Mouse (Mus musculus): ENCODE data around the gene Fastk. TPM values are rescaled to one million over a fixed set of nuclear protein-coding genes. Genes with fewer than 3 reads are reported as not detected.

The Fastk gene
- total RNA-seq, 2 experiments from 2014 or later, result 169 to 176 TPM

DNA sequence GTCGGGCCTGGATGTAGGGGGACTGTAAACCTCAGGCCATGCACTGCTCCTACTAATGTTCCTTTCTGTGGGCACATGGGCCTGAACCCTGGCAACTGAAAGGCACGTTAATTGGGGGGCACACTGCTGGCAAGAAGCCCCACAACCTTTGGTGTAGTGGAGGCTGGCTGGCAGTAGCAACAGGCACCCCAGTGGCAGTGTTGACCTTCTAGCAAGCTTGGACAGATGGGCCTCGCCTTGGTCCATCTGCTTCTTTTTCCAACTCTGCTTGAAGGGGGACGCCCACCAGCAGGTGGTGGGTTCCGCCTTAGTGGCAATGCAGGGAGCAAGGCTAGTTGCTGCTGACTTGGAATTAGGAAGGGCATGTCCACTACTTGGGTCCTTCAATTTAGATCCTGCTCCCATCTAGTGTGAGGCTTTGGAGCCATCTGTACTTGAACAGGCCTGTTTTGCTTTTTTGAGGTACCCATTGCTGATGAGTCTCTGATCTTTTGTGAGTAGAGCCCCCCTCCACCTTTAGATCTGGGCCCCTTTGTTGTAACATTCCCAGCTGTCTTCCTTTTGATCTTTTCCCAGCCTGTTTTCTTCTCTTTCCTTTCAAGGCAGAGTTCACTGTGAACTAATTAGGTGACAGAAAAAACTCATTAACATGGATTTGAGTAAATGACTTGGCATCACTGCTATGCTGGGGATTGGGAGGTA, 8.3 kb upstream of the Fastk start:
- DNase-seq, result no peak

DNA sequence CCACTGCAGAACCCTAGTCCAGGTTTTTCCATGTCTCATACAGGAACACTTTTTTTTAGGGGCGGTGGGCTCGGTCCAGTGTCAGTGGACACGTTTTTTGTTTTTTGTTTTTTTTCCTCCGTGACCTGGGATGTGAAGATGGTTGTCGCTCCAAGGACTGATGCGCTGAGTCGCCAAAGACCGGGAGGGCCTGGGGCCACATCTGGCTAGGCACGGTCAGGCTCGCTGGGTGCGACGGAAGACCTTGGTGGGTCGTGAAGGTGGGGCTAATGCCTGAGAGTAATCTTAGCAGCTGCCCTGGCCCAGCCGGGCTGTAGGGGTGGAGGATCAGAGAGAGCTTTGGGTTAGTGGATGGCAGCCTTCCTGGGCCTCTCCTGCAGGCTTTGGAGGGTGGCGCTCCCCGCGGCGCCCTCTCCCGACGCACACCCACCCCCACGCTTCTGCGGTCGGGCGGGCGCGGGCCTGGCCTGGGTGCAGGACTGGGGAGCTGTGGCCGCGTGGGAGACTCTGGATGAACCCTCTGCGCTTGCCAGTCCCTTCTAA, 7.7 kb upstream of the Fastk start:
- peak; percentile 38 for DNase-seq

DNA sequence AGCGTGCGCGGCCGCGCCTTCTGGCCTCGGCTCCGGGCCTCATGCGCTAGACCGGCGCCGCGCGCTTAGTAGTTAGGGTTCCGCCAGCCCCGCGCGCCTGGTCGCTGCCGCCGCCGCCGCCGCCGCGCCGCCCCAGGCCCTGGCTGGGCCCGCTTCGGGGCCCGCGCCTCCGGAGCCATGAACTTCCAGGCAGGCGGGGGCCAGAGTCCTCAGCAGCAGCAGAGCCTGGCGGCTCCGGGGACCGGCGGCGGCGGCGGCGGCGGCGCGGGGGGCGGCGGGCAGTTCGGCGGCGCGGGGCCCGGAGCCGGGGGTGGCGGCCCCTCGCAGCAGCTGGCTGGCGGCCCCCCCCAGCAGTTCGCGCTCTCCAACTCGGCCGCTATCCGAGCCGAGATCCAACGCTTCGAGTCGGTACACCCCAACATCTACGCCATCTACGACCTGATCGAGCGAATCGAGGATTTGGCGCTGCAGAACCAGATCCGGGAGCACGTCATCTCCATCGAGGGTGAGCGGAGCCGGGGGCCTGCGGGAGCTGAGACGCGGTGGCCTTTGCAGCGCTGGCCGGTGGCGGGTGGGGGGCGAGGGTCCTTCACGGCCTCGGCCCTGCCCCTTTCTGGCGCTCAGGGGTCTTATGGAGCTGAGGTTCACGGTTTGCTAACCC, 7.1 kb upstream of the Fastk start, which contains the start of gene Agap3:
Agap3 (plus strand) TSS at position 148 of the 661 bp plus-strand sequence.
- no peak for DNase-seq

DNA sequence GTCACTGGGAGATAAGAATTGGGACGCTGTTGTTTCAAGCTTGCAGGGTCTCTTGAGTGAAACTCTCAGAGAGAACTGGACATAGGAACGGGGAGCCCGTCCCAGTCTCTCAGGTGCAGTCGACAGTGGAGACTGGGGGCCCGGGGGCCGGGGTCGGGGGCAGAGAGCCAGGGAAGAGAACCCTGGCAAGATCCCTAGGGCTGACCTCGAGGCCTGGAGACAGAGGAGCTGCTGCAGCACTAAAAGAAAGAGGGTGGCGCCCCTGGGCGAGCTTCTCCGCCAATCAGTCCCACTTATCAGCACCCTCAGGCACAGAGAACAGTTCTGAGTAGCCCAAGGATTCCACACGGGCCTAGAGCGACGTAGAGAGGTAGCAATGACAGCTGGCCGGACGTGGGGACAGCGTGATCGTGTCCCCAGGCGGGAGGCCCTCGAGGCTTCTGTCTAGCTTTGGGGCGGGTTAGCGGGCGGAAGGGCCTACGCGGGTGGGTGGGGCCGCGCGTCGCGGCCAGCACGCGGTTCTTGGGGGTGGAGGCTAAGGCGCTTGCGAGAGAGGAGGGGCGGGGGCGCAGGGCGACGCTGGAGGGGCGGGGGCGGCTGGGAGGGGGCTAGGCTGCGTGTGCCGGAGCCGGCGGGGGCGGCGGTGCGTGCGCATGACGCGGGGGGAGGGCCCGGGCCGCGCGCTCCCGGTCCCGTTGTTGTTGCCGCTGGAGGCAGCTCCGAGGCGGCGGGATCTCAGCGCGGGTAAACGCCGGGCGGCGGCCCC, 6.4 kb upstream of the Fastk start:
- DNase-seq, result peak; percentile 91

DNA sequence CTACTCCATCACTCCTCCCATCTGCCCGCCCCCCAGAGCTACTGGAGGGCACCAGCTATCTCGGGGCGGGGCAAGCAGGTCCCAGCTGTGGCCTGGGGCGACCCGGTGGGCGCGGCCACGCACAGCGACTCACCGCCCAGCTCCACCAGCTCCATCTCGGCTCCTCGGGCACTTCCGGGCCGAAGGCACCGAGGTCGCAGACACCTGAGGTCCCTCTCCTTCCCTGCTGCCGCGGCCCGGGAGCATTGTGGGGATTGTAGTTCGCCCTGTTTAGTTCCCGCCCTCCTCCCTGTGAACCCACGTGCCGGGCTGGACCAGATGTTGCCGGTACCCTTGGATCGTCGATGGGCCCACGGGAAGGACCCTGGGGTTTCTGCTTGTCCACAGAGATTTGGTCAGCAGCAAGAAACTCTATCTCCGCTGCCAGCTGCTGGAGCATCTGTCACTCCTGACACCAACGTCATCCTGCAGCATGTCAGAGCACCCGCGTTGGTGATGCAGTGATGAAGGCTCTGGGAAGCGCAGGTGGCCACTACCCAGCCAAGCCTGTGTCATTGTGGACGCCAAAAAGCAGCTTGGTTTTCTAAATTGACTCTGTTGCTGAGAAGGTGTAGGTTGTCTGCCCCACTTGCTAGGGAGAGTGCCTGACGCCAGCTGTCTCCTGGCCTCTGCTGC, 2.7 kb upstream of the Fastk start, which contains the start of gene Tmub1:
Tmub1 (minus strand) TSS at position 231 of the 675 bp plus-strand sequence.
- DNase-seq, result peak; percentile 84

DNA sequence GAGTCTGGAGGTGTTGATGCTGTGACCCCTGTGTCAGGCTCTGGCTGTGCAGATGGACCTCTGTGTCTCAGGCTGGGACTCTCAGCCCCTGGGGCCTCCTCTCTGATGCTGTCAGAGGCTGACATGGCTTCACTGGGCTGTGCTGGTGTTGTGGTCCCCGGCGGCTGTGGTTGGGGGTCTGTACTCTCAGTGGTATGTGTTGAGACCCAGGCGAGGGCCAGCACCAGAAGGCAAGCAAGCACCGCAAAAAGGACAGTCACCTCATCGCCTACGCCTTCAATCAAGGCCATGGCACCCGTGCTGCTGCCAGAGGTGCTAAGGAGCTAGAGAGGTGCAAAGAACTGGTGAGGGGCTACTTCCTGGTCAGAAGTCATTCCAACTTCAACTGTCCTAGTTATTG, 1.5 kb upstream of the Fastk start:
- DNase-seq, result no peak

DNA sequence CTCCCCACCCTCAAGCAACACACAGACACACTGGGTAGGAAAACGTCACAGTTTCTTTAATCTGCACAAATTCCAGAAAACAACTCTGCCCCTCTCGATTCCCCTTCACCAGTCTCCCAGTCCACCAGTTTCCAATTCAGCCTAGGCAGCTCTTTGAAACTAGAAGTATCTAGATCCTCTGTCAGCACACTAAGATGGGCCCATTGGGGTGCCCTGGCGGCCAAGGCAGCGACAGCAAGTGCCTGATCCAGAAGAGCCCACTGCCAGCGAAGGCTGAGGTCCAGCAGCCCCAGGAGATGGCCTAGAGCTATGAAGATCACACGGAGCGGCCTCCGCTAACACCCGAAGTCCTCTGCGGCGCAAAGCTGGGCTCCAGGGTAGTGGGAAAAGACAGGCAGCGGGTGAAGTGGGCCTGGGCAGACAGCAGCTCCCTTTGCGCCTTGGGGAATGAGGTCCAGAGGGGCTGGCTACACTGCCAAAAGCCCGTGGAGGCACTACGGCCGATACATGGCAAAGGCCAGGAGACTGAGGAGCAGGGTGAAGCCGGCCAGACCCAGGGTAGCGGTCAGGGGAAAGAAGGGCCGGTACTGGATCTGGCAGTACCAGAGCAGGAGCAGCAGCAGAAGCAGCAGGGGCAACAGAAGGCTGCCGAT, 467 bp upstream of the Fastk start:
- DNase-seq, result no peak

DNA sequence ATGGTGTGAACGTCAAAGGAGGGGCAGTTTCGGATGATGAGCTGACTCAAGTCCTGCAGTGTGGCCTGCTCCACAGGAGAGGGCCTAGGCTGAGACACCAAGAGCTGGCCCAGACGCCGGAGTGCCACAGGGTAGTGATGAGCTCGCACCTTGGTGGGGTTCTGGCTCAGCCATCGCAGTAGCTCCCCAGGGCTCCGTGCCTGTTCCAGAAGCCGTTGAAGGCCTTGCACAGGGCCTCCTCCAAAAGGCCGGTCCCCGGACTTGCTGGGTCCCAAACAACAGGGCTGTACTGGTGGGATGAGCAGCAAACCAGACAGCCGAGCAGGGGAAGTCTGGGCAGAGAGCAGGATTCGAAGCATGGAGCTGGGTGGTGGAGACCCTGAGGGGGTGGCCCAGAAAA, 1.2 kb downstream of the Fastk start:
- DNase-seq, result no peak

DNA sequence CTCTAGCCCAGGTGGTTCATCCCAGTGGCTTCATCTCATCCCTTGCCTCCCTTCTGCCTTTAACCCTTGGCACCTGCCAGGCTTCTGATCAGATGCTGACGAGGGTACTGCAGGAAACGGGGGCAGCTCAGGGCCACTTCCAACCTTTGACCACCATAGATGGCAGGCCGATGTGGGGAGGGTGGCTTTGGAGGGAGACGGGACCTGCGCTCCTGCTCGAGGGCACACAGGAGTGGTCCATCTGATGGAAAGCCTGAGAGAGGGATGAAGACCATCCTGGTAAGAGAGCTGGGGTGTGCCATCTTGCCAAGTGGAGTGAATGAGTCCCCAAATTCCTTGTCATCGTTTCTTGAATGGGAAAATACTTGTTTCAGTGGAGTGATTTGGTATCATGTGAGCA, 1.9 kb downstream of the Fastk start:
- DNase-seq, result no peak

DNA sequence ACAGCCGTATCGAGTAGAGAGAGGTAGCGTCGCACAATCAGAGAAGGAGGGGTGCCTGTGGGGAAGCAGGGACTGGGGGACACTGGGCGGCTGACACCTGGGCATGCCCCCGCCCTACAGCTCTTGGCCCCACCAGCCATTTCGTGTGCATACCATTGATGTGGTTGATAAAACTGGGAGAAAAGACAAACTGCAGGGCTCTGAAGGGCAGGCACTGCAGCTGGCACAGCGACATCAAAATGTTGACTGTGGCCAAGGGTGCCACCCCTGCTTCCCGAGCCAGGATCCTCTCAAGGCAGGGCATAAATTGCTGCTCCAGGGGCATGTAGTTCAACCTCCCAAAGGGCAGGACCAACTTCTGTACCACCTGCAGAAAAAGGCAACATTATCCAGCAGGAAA, 3.1 kb downstream of the Fastk start:
- no peak for DNase-seq

DNA sequence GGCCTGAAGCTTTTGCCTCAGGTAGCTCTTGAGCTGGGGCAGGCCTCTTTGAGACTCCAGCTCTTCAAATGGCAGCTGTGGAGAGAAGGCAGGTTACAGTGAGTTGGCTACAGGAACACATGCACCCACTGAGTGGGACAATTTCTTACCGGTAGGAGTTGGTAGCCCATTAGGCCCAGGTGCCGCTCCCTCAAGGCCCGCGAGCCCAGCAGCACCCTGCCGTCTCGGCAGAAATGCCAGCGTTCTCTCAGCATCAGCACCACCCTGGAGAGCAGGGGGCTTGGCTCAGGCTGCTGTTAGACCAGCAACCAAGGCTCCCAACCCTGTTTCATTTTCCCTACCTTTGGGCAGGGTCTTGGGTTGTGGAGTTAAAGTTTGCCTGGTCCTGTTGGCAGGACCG, 3.9 kb downstream of the Fastk start:
- no peak for DNase-seq

DNA sequence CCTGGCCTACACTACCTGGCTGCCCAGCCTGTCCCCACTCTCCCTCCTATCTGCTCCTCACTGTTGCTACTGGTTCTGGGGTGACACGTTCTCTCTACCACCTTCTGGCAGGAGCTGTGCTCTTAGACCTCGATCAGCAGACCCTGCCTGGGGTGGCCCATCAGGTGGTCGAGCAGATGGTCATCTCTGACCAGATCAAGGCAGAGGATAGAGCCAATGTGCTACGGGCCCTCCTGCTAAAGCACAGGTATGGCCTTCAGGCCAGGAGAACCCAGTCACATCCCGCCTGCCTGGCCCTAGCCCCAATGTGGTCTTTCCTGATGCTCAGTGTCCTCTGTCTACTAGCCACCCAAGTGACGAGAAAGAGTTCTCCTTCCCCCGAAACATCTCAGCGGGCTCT, 11.1 kb downstream of the Fastk start:
- no peak for DNase-seq

DNA sequence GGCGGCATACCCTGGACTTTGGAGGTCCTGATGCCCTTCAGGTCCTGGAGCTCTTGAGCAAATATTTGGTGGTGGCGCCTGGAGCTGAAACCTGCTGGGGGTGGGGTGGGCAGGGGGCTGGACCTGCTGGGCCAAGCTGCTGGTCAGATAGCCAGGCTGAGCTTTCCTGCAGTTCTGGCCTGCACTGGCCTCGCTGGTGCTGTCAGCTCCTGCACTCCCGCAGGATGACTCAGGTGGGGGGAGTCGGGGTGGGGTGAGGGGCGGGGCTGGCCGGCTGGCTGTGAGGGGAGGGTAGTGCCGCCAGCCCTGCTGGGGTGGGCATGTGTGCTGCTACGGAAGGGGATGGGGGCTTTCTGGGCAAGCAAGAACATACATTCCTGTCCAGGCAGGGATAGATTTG, 16.5 kb downstream of the Fastk start:
- no peak for DNase-seq

DNA sequence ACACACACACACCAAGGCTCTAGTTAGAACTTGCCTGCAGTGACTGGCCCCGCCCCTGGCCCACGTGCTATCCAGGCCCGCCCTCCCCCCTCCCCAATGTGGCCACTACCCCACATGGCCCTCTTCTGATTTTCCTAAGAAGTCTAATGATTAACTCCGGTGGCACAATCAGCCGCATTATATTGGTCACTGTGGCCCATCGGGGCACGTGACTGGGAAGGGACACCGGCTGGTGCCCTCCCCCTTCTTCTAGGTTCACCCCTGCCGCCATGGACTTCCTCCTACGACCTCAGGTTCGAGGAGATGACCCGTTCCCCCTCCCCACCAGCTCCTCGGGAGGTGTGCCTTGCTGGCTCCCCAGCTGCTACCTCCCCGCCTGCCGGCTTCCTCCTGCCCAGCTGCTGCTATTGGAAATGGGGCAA, 17.1 kb downstream of the Fastk start:
- DNase-seq, result no peak

DNA sequence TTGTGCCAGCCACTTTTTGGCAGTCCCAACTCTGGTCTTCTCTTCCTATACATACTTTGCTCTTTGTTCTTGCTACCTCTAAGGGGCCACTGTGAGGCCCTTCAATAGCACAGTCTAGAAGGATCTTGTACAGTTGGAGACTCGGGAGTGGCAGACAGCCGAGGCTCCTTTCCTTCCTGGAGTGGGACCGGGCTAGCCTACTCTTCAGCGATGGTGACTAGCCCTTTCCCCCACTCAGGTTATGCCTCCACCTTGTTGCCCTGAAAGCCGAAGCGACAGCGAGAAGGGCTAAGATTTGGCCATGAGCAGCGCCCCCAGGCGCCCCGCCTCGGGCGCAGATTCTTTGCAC, 17.8 kb downstream of the Fastk start:
- no peak for DNase-seq

DNA sequence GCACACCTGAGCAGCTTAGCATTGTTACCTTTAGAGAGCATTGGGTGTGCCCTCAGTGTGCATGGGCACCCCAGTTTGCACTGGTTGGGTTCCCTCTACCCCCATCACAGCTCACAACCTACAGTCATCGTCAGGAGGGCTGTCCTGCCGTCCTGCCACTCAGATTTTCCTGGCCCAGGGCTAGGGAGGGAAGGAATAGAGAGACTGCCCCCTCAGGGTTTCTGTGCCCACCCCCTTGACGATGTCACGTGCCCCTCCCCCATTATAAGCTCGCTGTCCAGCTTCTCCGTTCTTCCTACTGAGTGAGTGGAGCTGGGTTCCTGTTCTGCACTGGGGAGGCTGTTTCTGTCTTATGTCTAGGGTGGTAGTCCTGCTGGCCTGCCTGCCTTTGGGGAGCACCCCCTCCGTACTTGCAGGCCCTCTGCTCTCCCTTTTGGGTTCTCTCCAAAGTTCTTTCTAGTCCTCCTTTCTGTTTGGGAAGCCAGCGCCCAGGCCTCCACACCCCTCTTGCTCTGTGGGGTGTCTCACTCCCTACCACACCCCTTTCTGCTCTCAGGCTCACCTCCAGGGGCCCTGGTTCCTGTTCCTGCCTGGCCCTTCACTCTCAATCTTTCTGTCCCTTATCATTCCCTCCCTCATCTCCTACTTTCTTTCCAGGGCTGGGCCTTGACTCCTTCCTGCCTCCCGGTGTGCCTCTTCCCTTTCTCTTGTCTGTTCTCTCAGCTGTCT, 18.4 kb downstream of the Fastk start:
- DNase-seq, result no peak

DNA sequence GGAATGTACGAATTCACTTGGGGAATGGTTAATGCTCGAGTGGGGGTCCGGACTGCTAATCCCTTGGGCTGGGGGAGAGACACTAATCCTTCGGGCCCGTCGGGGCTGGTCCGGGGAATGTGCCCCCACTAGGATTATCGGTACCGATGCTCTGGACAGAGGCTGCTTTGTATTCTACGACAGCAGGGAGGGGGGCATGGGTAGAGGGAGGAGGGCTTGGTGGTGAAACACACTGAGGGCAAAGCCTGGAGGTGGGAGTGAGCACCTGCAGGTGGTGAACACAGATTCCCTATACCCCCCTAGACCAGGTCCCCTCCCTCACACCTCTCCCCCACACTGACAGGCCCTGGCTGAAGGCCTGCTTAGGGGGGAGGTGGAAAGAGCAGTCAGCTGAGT, 19.1 kb downstream of the Fastk start:
- DNase-seq, result no peak

DNA sequence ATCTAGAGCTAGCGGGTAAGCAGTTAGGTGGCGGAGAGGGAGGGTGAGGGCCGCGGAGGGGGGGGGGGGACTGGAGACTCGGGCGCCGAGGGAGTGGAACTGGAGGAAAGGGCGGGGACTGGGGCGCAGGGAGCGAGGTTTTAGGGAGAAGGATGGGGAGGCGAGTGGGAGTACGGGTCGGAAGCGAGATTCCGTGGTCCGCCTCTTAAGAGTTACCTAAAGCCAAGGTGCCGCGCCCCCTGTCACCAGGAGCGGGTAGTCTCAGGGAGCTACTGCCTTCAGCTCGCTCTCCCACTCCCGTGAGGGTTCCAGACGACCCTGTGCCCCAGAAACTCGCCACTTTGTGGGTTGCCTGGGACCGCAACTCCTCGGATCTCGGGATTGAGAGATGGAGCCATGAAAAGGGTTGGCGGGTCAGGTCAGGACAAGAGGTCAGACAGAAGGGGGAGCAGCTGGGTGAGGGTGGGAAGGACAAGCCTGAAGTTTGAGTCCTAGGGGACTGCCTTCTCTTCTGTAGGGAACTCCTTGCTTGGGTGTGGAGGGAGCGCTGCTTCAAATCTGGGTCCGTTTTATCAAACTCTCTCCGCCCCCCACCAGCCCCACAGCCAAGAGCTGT, 19.6 kb downstream of the Fastk start:
- no peak for DNase-seq

DNA sequence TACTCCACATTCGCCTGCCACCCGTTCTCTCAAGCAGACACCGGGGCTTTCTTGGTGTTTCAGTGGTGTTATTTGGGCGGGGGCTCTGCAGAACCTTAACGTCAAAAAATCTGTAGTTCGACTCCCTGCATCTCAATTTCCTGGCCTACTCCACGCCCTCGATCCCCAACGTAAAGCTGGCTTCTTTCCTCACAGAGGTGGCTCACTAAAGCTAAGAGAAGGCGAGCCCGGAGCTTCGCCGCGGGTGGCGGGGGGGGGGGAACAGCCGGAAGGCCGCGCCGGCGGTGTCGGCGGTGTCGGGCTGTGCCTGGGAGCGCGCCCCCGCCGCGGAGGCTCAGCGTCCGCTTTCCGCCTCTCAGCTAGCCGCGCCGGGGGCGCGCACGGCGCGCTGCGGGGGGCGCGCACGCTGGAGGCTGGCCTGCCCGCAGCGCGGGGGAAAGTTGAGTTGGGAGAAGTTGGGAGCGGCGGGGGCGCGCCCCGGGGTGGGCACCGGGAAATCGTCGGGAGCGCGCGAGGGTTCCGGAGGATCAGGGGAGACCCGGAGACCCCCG, 20.2 kb downstream of the Fastk start:
- DNase-seq, result peak; percentile 91

DNA sequence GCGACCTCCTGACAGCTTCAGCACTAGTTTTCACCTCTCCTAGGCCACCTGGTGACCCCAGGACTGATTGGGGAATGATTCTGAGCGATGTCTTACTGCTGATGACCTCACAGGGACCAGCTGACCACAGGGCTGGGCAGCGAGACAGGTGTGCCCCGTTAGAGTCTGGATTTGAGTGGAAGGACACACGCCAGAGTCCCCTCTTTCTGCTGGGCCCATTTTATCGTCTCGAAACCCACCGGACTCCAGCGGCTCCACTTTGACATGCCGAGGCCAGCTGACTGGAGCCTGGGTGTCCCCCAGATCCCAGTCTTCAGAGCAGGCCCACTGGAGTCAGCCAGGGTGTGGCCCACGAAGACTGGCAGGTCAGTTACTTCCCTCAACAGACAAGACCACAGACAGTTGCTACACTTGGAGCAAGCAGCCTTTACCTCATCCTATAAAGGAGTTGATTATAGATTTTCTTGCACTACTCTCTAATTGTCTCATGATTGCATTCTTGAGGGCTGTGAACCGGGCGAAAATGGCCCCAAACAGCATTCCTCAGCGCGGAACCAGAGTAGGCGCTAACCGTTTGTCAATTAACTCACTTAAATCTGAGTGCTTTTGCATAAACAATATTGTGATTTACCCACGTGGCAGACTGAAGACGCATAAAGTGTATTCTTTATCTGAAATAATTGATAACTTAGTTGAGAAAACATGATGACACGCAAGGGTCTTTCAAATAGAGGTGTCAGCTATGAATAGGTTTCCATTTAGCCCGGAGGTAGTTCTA, 20.9 kb downstream of the Fastk start:
- DNase-seq, result no peak

Measured in gastrocnemius, postnatal 25 days (tissue).